Mouse (Mus musculus): ENCODE data around the gene Gm21060. TPM values are rescaled to one million over a fixed set of nuclear protein-coding genes. Genes with fewer than 3 reads are reported as not detected.

Gene Gm21060
- total RNA-seq, 2 experiments from 2014 or later = not detected

Other genes with a start within 250 kb of the Gm21060 start
- 41.2 and 53.4 TPM in 2 replicates for gene Zfp950, start 156.2 kb downstream of the Gm21060 start, total RNA-seq (2014; fragmentation: Nextera tagmentation)
- gene Zfp950, start 156.2 kb downstream of the Gm21060 start, total RNA-seq (2017) = 23.1 and 61.2 TPM in 2 replicates
- not detected in 2 replicates for gene Gm7102, start 120.8 kb downstream of the Gm21060 start, total RNA-seq (2014; fragmentation: Nextera tagmentation)
- gene Gm7102, start 120.8 kb downstream of the Gm21060 start, total RNA-seq (2017) = 1.0 and 1.1 TPM in 2 replicates
- gene Gm6020, start 113.2 kb downstream of the Gm21060 start, total RNA-seq (2014; fragmentation: Nextera tagmentation) = not detected in 2 replicates
- gene Gm6020, start 113.2 kb downstream of the Gm21060 start, total RNA-seq (2017) = not detected in 2 replicates
- gene Csf2ra, start 68.6 kb downstream of the Gm21060 start, total RNA-seq (2014; fragmentation: Nextera tagmentation) = 132 and 140 TPM in 2 replicates
- gene Csf2ra, start 68.6 kb downstream of the Gm21060 start, total RNA-seq (2017) = 36.1 and 42.1 TPM in 2 replicates

Measured in granulocyte monocyte progenitor cell, adult 5-6 weeks (primary cell).